Mouse (Mus musculus): ENCODE results near the gene Npr2.

DNA sequence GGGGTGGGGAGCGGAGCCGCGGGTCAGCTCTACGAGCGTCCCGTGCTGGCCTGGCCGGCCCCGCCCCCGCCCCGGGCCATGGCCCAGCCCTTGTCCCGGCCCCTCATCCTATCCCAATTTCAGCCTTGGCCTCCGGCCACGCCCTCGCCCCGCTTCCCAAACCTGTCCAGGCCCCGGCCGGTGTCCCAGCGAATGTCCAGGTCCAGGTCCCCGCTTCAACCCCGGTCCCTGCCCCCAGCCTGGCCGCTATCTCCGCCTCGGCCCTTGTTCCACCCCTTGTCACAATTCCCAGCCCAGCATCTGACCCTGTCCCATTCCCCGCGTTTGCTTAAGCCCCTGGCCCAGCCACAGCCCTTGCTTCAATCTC, 37.7 kb downstream of the Npr2 start:
- TF ChIP-seq POLR2A (IDR thresholded peaks at IDR 0.05; ENCODE audit: low read depth, low read length) (no peak; the same call in 1 of the 2 replicates), CTCF (IDR thresholded peaks at IDR 0.05; ENCODE audit: borderline replicate concordance, insufficient read depth, low read length) (no peak)

Data from embryonic fibroblast, embryonic 13.5 days (primary cell).